Mouse (Mus musculus) gastrocnemius, postnatal 10 days (tissue): Measurements from ENCODE around the gene Snrpd2. TPM values are rescaled to one million over a fixed set of nuclear protein-coding genes. Genes with fewer than 3 reads are reported as not detected.
"Not testable (repeated sequence)": the region's sequence is repeated elsewhere in the genome, so short reads cannot be mapped to it uniquely, and the experiment has no call there.

Experiments used
- DNase-seq: peaks from one replicate; pipeline ENCODE4 v3.0.0; 2021; ENCODE audit warnings: mixed read lengths
- total RNA-seq, 2 experiments: library from RNA; stranded (reverse); gene quantifications; 2 replicates each; pipeline ENCODE4 v1.2.3; 2021

Gene Snrpd2
- total RNA-seq, 2 experiments from 2014 or later, result 72.9 to 77.4 TPM

- peak; percentile 94 for DNase-seq
Observed at GRCm38 (mm10) chr7:19148875-19149541, 514 bp upstream of the Snrpd2 start, which contains the start of gene Qpctl. Gene Qpctl (minus strand): TSS chr7:19149291.

DNA sequence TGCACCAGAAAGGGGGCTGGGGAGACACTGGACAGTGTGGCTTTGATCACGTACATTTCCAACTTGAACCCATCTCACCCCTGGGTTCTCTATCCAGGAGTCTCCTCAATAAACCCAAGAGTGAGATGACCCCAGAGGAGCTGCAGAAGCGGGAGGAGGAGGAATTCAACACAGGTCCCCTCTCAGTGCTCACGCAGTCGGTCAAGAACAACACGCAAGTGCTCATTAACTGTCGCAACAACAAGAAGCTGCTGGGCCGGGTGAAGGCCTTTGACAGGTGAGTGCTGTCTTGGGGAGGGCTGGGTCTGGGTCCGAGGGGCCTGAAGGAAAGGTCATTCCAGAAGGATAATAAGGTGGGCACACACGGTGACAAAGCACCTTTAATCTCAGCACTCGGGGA is 1.6 kb downstream of the Snrpd2 start:
- not testable (repeated sequence) for DNase-seq

DNA sequence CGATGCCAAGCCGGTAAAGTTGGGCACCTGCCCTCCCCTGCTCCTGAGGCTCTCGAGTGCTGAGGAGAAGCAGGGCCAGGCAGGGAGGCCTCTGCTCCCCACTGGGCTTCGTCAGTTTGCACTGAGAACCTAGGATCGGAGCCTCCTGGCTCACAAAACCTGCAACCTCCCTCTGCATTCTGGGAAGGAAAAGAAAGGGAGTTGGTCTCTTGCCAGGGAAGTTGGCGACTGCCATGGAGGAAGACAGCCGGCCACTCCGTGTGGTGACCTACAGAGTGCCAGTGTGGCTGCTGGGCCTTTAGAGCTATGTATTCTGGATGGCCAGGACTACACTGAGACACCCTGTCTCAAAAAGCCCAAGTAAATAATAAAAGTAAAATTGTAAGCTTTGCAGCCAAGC is 5.3 kb downstream of the Snrpd2 start:
- no peak for DNase-seq

DNA sequence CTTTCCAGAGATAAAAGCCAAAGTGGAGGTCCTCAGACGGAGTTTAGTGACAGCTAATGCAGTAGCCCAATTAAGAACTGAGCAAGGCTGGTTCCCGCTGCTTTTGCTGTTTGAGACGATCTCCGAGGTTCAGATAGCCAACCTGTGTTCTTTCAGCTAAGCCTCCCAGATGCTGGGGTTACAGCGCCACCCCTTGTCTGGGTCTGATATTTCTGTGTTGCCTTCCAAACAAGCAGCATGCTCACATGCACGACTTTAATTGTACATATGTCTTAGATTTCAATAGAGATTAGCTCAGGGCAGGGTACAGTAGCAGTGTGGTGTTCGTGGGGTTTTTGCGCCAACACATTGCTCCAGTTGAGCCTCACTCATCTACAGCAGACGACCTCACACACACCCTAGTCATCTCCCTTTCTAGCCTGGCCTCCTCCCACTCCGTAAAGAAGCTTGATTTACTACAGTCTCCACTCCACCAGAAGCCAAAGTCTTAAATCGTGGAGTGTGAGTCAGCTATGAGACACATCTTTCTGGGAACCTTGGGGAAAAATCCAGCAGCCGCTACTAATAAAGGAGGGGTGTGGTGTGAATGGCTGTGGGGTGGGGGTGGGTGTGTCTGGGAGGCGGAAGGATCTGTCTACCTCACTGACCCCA is 6.4 kb downstream of the Snrpd2 start:
- DNase-seq, result peak; percentile 31

- peak; percentile 95 for DNase-seq
Observed at GRCm38 (mm10) chr7:19157160-19157800, 7.8 kb downstream of the Snrpd2 start.

DNA sequence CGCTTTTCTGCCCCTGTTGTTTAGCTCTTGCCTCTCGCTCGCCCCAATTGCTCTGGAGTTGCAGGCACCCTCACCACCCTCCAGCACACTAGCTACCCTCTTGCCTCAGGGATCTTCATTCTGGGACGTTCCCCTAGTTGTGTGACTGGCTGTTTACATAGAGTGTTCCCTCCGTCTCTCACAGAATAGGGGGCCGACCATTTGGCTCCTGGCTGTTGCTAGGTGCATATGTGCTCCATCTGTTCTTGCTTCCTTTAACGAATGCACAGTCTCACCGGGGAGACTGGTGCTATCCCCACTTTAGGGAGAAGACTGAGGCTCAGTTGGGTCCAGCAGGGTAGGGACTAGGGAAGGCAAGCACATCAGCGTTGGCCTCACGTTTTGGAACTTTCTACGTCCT is 9.1 kb downstream of the Snrpd2 start:
- no peak for DNase-seq

GRCm38 (mm10) chr7:19159411-19159810 is 9.9 kb downstream of the Snrpd2 start:
- DNase-seq, result no peak

GRCm38 (mm10) chr7:19160115-19160514 is 10.6 kb downstream of the Snrpd2 start:
- no peak for DNase-seq

- no peak for DNase-seq
Observed at GRCm38 (mm10) chr7:19162928-19163327, 13.4 kb downstream of the Snrpd2 start.

- no peak for DNase-seq
Observed at GRCm38 (mm10) chr7:19163752-19164151, 14.2 kb downstream of the Snrpd2 start.

- DNase-seq, result no peak
Observed at GRCm38 (mm10) chr7:19164189-19164588, 14.7 kb downstream of the Snrpd2 start.

DNA sequence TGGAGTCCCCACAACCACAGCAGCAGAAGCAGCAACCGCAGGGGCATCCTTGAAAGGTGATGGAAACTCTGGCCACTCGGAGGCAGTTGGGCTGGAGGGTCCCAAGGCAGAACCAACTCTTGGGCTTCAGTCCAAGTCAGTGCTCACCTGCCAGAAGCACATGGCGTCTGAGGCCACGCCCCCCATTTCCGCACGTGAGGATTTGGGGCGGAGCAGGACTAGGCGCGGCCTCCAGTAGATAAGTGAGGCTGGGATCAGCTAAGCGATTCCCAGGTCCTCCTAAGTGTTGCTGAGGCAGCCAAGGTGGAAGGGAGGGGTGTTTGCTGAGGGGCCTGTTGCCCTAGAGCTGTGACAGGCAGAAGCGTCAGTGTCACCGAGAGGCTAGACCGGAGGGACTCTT is 15.5 kb downstream of the Snrpd2 start:
- no peak for DNase-seq

DNA sequence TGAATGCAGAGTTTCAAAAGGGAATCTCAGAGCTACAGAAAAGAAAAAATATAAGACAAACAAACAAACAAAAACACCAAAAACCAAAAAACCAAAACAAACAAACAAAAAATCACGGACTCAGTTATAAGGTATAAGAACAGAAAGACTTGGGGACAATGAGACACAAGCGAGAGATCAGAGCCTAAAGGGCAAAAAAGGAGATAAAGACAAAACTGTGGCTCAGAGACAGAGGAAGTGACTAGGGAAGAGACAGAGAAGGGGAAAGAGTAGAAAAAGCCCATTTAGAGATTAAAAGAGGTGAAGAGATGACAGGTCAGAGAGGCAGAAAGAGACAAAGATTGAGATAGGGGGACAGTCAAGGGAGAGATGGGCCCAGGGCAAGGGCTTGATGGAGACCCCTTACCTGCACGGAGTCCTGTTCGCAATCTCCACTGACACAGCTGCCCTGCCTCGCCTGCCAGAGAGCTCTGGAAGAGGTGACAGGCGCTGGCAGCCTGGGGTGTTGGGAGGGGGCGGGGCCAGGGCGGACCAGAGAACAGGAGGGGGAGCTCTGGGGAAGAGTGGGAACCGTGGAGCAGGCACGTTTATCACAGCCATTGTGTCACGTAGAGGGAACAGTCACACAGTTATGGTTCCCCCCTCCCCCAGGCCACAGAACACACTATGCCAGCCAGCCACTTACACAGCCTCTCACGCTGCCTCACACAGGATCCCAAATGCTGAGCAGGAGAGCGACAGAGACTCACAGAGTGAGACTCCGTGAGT is 16.3 kb downstream of the Snrpd2 start, which contains the start of gene Gipr:
Gipr (minus strand) TSS at position 472 of the 768 bp plus-strand sequence.
- DNase-seq, result no peak

- DNase-seq, result no peak
Observed at GRCm38 (mm10) chr7:19166990-19167389, 17.5 kb downstream of the Snrpd2 start.

DNA sequence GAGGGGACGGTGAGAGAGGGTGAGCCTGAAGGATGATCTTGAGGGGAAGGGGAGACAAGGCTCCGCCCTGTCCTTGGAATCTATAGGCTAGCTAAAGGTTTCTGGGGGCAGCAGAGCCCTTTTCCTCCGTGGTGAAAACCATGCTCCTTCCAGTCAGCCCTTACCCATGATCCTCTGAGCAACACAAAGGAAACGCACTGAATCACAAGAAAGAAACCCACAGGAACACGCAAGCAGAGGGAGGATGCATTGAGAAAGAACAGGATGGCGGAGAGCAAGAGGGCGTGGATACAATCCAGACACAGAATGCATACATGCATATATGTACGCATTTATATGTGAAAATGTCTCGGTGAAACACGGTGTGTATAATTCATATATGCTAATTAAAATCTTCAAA is 20.0 kb downstream of the Snrpd2 start:
- DNase-seq, result no peak

GRCm38 (mm10) chr7:19170142-19170541 is 20.6 kb downstream of the Snrpd2 start:
- DNase-seq, result no peak

DNA sequence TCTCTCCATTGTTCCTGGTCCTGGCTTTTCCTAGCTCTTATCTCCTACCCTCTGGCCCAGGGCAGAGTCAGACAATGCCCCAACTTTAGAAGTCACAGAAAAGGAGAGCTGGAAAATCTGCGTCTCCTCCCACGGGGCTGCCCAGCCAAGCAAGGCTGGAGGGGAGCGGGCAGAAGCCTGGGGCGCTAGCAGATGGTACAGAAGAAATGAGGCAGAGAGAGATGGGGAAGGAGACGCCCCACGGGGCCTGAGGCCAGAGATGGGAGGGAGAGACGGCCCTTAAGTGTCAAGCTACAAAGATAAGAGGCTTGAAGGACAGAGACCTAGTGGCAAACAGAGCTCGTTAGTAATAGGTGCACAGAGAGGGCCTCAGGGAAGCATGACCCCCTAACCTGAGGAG is 22.3 kb downstream of the Snrpd2 start:
- DNase-seq, result no peak

- DNase-seq, result peak; percentile 91
Observed at GRCm38 (mm10) chr7:19172874-19173273, 23.4 kb downstream of the Snrpd2 start.

DNA sequence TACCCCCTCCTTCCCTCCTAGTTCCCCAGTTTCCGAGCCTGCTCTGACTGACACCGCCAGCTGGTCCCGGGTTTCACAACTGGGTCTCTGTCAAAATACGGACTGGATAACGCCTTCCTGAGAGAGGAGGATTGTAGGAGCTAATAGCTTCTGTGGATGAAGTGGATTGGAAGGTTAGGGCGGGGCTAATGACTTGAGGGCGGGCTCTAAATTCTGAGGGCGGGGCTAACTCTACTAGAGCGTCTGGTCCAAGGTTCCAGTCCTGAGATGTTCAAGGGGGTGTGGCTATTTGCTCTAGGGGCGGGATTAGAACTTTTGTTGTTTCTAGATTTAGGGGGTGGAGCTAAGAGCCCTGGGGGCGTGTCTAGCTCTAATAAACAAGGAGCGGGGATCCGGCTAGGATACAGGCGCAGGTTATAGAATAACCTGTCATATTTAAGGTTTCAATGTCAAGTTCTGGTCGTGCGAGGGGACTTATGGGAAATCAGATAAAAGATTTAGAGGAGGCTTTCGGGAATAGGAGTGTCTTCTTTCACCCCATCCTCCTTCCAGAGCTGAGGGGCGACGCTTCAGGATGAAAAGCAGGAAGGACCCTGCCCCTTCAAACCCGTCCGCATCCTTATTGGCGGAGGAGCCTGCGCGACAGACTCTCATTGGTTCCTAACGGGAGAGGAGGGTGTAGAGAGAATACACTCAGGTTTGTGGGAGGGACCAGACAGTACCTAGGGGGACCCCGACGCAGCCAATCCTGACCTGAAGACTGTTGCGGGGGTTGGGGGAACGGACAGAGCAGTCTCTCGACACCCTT is 26.4 kb downstream of the Snrpd2 start, which contains the start of gene Eml2:
Eml2 (plus strand) TSS at position 714 of the 808 bp plus-strand sequence.
- DNase-seq, result peak; percentile 54

GRCm38 (mm10) chr7:19176516-19176947 is 27.0 kb downstream of the Snrpd2 start:
- no peak for DNase-seq

DNA sequence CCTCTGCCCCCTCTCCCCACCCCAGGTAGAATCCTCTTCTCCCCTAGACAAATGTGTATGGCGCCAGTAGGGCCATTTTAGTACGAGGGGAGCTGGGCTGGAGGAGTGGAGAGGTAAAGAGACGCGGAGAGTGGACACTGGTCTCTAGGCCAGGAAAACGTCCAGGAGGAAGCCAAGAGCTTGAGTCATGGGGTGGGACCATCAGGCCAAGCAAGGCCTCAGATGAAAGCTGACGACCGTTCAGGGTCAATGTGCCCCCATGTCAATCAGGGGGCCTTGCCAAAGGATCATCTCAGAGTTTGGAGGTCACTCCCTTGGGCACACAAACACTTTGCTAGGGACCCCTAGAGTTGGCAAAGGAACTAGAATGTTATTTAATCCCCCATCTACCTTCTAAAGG is 27.7 kb downstream of the Snrpd2 start:
- no peak for DNase-seq

DNA sequence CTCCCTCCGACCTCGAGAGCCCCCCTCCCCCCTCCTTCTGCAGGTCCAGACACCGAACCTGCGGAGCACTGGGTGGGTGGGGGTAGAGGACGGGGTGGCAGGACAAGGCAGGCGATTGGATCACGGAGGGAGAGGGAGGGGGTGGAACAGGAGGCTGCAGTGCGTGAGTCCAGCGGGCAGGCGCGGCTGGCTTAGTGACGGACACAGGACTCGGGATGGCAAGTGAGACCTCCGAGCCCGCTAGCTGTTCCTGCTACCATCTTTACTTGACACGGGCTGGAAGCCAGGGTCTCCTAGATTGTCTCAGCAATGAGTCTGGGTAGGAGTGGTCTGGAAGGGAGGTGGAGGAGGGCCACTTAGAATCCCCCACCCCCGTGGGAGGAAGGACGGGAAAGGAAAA is 28.5 kb downstream of the Snrpd2 start:
- DNase-seq, result no peak
